Mouse (Mus musculus): ENCODE measurements around the gene Mcoln3.

Gene Mcoln3

GRCm38 (mm10) chr3:146117258-146117996 is at the start of gene Mcoln3:
Mcoln3 (plus strand) TSS chr3:146117450.
- DNase-seq = no peak

DNA sequence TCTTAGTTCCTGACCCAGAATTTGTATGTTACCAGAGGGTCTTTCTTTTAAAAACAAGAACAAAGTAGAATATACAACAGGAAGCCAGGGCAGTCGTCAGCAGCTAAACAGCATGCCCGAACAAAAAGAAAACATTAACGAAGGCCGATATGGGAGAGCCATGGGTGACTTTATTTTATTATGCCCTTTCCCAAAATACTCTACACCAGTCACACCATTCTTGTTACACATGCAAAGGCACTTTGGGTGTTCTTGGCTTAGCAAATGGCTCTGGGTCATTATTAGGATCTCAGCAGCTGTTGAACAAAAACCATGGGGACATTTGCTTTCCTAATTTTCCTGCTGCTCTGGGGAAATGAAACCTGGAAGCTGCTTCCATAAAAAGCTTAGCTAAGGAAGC is 48.0 kb upstream of the Mcoln3 start:
- DNase-seq = no peak

DNA sequence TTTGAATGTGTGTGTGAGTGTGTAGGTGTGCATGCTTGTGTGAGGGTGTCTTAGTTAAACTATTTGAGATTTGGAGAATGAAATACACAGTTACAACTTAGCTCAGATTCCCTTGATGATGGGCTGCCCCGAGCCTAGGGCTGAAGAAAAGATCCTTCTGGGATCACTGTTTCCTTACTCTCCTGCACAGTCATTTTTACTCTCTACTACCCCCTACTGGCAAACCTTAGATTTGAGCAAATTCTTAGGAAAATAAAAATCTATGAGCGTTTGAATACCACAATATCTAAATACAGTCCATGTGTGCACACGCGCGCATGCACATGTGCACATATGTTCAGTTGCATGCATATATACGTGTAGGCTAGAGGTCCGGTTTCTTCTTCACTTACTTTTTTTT is 44.5 kb upstream of the Mcoln3 start:
- DNase-seq = no peak

DNA sequence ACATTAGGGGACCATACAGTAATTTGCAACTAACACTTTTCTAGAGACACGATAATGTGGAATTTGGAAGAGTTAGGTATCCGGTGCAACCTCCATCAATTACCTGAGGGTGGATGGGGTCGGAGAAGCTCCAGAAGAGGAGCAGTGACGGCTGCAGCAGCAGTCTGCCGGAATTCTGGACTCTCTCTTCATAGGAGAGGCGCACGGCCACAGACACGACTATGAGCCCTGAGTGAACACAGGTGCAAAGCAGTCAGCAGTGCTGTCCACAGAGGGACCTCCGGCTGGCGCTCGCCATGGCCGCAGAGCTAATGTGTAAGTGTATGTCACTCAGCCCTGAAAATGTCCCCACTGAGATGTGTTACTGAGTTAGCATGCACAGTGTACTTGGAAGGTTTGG is 37.0 kb upstream of the Mcoln3 start:
- no peak for DNase-seq

GRCm38 (mm10) chr3:146090988-146091657 is 26.1 kb upstream of the Mcoln3 start:
- no peak for DNase-seq

GRCm38 (mm10) chr3:146095066-146095465 is 22.2 kb upstream of the Mcoln3 start:
- DNase-seq = no peak

- DNase-seq = no peak
Measured at GRCm38 (mm10) chr3:146096986-146097385, 20.3 kb upstream of the Mcoln3 start.

DNA sequence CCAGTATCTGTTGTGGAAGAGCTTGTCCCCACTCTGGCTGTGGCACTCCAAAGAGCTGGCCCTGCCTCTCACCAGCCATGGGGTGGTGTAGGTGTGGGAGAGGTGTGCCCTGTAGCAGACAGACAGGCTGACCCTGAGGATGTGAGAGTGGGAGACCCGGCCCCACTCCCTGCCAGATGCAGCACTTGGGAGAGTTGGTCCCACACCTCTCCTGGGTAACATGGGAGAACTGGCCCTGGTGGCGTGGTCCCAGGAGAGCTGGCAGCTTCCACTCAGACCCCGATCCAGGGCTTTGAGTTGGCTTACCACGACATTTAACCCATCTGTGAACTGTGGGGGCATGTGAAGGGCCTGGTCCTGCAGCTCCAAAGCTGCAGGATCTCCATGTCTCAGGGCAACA is 19.4 kb upstream of the Mcoln3 start:
- DNase-seq = no peak

GRCm38 (mm10) chr3:146099925-146100324 is 17.3 kb upstream of the Mcoln3 start:
- DNase-seq = no peak

- DNase-seq = peak in 1 of 2 experiments; percentile 49
Measured at GRCm38 (mm10) chr3:146102049-146102448, 15.2 kb upstream of the Mcoln3 start.

- no peak for DNase-seq
Measured at GRCm38 (mm10) chr3:146107116-146107849, 10.0 kb upstream of the Mcoln3 start.

DNA sequence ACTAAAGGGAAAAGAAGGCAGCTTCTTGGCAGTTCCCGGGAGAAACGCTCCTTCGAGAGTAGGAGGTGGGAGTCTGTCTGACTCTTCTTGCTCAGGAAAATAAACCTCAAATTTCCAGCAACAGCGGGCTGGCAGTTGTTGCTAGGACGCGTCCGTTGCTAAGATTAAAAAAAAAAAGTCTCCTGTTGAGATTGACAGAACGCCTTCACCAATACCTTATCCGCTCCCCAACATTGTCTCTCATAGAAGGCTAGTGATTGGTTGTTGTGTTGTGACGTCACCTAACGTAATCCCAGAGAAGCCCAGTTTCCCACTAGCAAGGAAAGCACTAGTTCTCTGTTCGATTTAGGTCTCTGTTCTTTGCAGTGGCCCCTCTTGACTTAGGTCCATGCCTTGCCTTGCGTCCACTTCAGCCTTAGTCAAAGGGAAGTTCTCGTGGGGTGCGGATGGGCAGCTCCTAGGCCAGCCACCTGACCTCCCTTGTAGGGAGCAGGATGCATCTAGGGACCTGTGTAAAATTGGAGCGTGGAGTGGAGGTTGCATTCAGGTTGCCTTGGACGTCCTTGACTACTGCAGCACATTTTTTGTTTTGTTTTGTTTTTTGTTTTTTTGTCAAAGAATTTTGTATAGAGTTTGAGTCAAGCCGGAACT is 9.2 kb upstream of the Mcoln3 start, which contains the start of gene Wdr63:
Wdr63 (minus strand) TSS at position 210 of the 651 bp plus-strand sequence.
- DNase-seq = no peak

GRCm38 (mm10) chr3:146108945-146109344 is 8.3 kb upstream of the Mcoln3 start:
- no peak for DNase-seq

- DNase-seq = no peak
Measured at GRCm38 (mm10) chr3:146110358-146110757, 6.9 kb upstream of the Mcoln3 start.

GRCm38 (mm10) chr3:146110916-146111315 is 6.3 kb upstream of the Mcoln3 start:
- DNase-seq = no peak

DNA sequence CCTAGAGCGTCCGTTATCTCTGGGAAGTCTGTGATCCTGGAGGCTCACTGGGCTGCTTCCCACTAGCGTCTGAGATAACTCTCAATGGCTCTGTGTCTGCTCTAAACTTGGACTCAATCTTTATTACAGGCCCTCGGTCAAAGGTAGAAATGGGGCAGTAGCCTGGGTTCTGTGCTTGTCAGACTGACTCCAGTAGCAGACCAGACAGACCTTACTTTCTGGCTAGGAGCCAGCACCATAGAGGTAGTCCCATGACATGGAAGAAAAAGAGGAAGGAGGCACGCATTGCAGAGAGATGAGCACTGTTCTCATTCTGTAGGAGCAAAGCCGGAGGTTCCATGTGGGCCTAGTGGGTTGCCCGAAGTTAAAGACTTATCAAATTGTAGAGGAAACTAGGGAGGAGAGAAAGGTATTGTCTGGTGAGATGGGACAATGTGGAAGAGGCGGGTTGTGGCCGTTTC is 777 bp downstream of the Mcoln3 start:
- DNase-seq = no peak

DNA sequence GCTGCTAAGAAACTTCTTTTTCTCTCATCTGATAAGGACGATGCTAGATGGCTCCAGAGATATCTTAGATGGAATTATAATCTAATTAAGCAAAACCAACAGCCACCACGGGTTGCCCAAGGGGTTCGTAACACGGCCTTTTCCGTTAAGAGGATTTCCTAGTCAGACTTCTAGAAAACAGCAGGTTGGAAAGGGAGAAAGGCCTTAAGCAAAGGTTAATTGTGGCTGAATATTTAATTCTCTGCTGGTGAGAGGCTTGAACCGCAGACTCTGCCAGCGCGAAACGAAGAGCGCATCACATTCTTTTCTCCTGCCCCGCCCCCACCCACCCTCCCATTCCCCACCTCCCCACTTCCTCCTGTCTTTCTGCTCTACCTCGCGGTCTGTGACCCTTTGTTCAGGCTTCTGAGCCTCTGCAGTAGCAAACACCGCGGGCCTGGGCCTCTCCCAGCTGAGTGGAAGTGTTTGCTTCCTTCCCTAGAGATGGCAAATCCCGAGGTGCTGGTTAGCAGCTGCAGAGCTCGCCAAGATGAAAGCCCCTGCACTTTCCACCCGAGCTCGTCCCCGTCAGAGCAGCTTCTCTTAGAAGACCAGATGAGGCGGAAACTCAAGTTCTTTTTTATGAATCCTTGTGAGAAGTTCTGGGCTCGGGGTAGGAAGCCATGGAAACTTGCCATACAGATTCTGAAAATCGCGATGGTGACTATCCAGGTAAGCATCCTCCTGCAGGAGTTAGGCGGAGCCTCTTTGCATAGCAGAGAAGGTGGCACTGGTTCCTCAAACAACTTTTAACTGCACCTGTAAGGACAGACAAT is 4.3 kb downstream of the Mcoln3 start:
- peak in 1 of 2 experiments; percentile 41 for DNase-seq

DNA sequence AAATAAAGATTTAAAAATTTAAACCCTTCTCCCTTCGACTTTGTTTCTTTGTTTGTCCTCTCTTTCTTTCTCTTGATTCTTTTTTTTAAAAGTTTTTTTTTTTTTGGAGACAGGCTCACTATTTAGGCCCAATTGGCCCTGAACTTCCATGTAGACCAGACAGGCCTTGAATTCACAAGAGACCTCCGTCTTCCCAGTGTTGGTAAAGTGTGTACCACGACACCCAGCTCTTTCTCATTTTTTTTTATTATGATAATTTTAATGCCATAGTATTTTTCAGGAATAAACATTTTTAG is 4.8 kb downstream of the Mcoln3 start:
- no peak for DNase-seq

DNA sequence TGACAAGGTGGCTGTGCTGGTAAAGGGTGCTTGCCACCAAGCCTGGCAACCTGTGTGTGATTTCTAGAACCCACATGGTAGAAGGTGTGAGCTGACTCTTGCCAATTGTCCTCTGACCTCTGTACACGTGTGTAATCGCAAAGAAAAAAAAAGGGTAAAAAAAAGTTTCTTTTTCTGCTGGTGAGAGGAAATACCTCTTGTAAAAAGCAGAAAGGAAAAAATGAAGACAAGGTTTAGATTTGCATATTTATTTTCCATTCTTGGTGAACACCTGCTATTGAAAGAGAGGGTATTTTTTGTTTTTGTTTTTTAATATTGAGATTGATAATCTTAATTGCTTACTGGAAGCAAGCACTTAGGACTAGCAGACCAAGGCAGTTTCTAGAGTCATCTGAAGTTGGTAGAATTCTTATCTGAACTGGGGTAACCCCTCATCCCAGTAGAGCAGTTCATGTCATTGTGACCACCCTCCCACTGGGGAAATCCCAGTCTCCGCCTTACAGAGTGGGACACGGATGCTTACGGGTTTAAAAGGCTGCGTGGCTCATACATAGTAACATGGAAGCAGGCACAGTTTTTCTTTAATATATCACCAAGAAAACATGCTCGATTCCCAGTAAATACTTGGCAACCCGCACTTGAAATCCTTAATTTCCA is 5.7 kb downstream of the Mcoln3 start:
- no peak for DNase-seq

DNA sequence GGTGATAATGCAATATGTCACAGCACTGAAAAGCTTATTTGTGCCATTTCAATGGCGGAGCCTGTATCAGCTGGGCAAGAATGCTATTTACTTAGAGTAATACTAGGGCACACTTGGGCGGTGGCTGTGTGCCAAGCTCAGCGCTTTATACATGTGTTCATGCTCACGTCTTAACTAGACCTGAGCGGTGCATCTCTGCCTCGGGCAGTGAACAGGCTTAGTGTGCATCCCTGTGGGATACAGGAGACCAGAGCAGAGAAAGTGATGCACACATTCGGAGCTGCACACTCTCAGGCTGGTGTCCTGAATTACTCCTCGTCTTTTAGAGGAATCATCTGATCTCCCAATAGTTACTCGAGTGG is 6.2 kb downstream of the Mcoln3 start:
- no peak for DNase-seq

DNA sequence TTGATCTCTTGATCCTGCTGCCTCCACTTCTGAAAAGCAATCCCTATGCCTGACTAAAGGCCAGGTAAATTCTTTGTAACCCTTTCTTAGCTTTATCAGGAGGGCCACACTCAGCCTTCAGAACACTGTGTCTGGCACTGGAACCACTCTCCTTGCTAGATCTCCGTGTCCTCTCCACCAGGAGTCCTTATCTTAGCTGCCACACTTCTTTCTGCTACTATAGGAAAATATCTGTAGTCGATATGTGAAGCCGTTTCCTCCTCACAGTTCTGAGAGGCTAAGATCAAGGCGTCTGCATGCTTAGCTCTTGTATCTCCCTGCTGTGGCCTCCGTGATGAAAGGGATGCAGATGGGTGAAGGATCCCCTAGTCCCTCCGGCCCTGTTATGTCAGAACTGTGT is 10.0 kb downstream of the Mcoln3 start:
- no peak for DNase-seq

DNA sequence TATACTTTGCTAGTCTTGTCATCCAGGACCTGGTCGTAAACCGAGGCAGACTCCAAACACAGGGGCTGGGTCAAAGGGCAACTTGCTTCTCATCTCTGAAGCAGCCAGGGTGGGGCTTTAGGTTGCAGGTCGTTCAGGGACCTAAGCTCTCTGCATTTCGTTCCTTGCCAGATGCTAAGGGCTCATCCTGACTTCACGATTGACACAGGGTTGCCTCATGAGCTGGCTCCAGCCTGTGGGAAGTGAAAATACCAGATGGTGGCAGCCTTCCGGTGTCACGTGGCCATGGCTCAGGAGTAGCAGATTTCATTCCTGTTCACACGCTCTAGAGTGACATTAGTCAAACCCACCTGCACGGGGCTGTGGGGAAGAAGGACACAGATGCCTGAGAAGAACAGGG is 17.6 kb downstream of the Mcoln3 start:
- DNase-seq = peak in 1 of 2 experiments; percentile 47

Measured in spleen, adult 18-20 months (tissue).